Mouse (Mus musculus): ENCODE data around the gene Acot4. TPM values are rescaled to one million over a fixed set of nuclear protein-coding genes. Genes with fewer than 3 reads are reported as not detected.
"Not testable (repeated sequence)": the region's sequence is repeated elsewhere in the genome, so short reads cannot be mapped to it uniquely, and the experiment has no call there.

The Acot4 gene
- polyA plus RNA-seq, 1 experiment from 2014 or later: 0.18 TPM

GRCm38 (mm10) chr12:84077371-84077990 is 39.3 kb downstream of the Acot4 start:
- no peak overlapping the region for H3K27ac ChIP-seq (replicated peaks; ENCODE audit: low read depth, low read length)
- no peak overlapping the region for H3K4me3 ChIP-seq (replicated peaks; ENCODE audit: low read depth, low read length)
- no peak overlapping the region for H3K4me2 ChIP-seq (ENCODE audit: low read length)
- ATAC-seq (ENCODE audit: low FRiP score, low TSS enrichment) (no peak), DNase-seq (no peak)
- no peaks in the 10 kb centered on the region for H3K27me3 ChIP-seq (ENCODE audit: control insufficient read depth, insufficient read depth, low read length)
- no peaks in the 10 kb centered on the region for H3K4me1 ChIP-seq (ENCODE audit: control insufficient read depth, insufficient read depth, low read length)
- H3K9me3 ChIP-seq (ENCODE audit: control insufficient read depth, low read length): no peaks in the 10 kb centered on the region
- H3K9ac ChIP-seq (replicated peaks; ENCODE audit: low read length): no peak overlapping the region
- WGBS: 87% methylated on average over 4 of the region's 4 CpGs
- H3K36me3 ChIP-seq (ENCODE audit: control insufficient read depth, insufficient read depth, low read length): no peaks in the 10 kb centered on the region

GRCm38 (mm10) chr12:84083842-84084241 is 45.7 kb downstream of the Acot4 start:
- no peak overlapping the region for H3K4me2 ChIP-seq (ENCODE audit: low read length)
- WGBS: 90% methylated on average over 2 of the region's 2 CpGs
- no peak for DNase-seq

GRCm38 (mm10) chr12:84084581-84084980 is 46.4 kb downstream of the Acot4 start:
- no peak for DNase-seq
- 91% methylated on average over 4 of the region's 4 CpGs for WGBS
- no peak overlapping the region for H3K4me2 ChIP-seq (ENCODE audit: low read length)
- H3K4me3 ChIP-seq (replicated peaks; ENCODE audit: low read depth, low read length): no peak overlapping the region
- H3K27me3 ChIP-seq (ENCODE audit: control insufficient read depth, insufficient read depth, low read length): no peaks in the 10 kb centered on the region
- no peaks in the 10 kb centered on the region for H3K36me3 ChIP-seq (ENCODE audit: control insufficient read depth, insufficient read depth, low read length)
- no peaks in the 10 kb centered on the region for H3K4me1 ChIP-seq (ENCODE audit: control insufficient read depth, insufficient read depth, low read length)
- peaks cover 4% of the 10 kb centered on the region; the same call in 1 of the 2 replicates for H3K9me3 ChIP-seq (ENCODE audit: control insufficient read depth, low read length)
- no peak for ATAC-seq (ENCODE audit: low FRiP score, low TSS enrichment)
- H3K27ac ChIP-seq (replicated peaks; ENCODE audit: low read depth, low read length): no peak overlapping the region
- no peak overlapping the region for H3K9ac ChIP-seq (replicated peaks; ENCODE audit: low read length)

More at GRCm38 (mm10) chr12:84083842-84084241, 45.7 kb downstream of the Acot4 start:
- Histone ChIP-seq H3K36me3 (ENCODE audit: control insufficient read depth, insufficient read depth, low read length) (no peaks in the 10 kb centered on the region), H3K4me3 (replicated peaks; ENCODE audit: low read depth, low read length) (no peak overlapping the region), H3K9ac (replicated peaks; ENCODE audit: low read length) (no peak overlapping the region), H3K4me1 (ENCODE audit: control insufficient read depth, insufficient read depth, low read length) (no peaks in the 10 kb centered on the region), H3K9me3 (ENCODE audit: control insufficient read depth, low read length) (no peaks in the 10 kb centered on the region), H3K27me3 (ENCODE audit: control insufficient read depth, insufficient read depth, low read length) (no peaks in the 10 kb centered on the region), H3K27ac (replicated peaks; ENCODE audit: low read depth, low read length) (no peak overlapping the region)
- ATAC-seq (ENCODE audit: low FRiP score, low TSS enrichment): no peak

- H3K4me3 ChIP-seq (replicated peaks; ENCODE audit: low read depth, low read length); DNase-seq; H3K4me1 ChIP-seq (ENCODE audit: control insufficient read depth, insufficient read depth, low read length); H3K36me3 ChIP-seq (ENCODE audit: control insufficient read depth, insufficient read depth, low read length); H3K9ac ChIP-seq (replicated peaks; ENCODE audit: low read length); H3K9me3 ChIP-seq (ENCODE audit: control insufficient read depth, low read length); H3K27me3 ChIP-seq (ENCODE audit: control insufficient read depth, insufficient read depth, low read length); H3K27ac ChIP-seq (replicated peaks; ENCODE audit: low read depth, low read length); ATAC-seq (ENCODE audit: low FRiP score, low TSS enrichment); H3K4me2 ChIP-seq (ENCODE audit: low read length): not testable (repeated sequence)
- 88% methylated on average over 5 of the region's 5 CpGs for WGBS
Observed at GRCm38 (mm10) chr12:84094666-84095065, 56.5 kb downstream of the Acot4 start.

Other genes starting within 250 kb of the Acot4 start
- 13.0 and 20.6 TPM in 2 replicates for gene Numb, start 116.4 kb upstream of the Acot4 start, polyA plus RNA-seq (2014; fragmentation: Nextera tagmentation; extraction: Ambion mirVana)
- gene Riox1, start 87.8 kb upstream of the Acot4 start, polyA plus RNA-seq (2014; fragmentation: Nextera tagmentation; extraction: Ambion mirVana): 11.5 and 11.7 TPM in 2 replicates
- not detected in 2 replicates for gene Heatr4, start 53.5 kb upstream of the Acot4 start, polyA plus RNA-seq (2014; fragmentation: Nextera tagmentation; extraction: Ambion mirVana)
- 8.8 and 9.2 TPM in 2 replicates for gene Acot2, start 50.5 kb upstream of the Acot4 start, polyA plus RNA-seq (2014; fragmentation: Nextera tagmentation; extraction: Ambion mirVana)
- 98.3 and 108 TPM in 2 replicates for gene Acot1, start 28.9 kb upstream of the Acot4 start, polyA plus RNA-seq (2014; fragmentation: Nextera tagmentation; extraction: Ambion mirVana)
- not detected in 2 replicates for gene Gm49366, start 556 bp downstream of the Acot4 start, polyA plus RNA-seq (2014; fragmentation: Nextera tagmentation; extraction: Ambion mirVana)
- gene Acot3, start 13.8 kb downstream of the Acot4 start, polyA plus RNA-seq (2014; fragmentation: Nextera tagmentation; extraction: Ambion mirVana): 0.88 and 1.2 TPM in 2 replicates
- not detected in 2 replicates for gene Acot5, start 30.9 kb downstream of the Acot4 start, polyA plus RNA-seq (2014; fragmentation: Nextera tagmentation; extraction: Ambion mirVana)
- gene Acot6, start 62.3 kb downstream of the Acot4 start, polyA plus RNA-seq (2014; fragmentation: Nextera tagmentation; extraction: Ambion mirVana): 1.5 and 1.9 TPM in 2 replicates
- 7.0 and 7.8 TPM in 2 replicates for gene Dnal1, start 76.0 kb downstream of the Acot4 start, polyA plus RNA-seq (2014; fragmentation: Nextera tagmentation; extraction: Ambion mirVana)
- gene Pnma1, start 110.1 kb downstream of the Acot4 start, polyA plus RNA-seq (2014; fragmentation: Nextera tagmentation; extraction: Ambion mirVana): 5.4 and 6.2 TPM in 2 replicates
- 2.7 and 4.3 TPM in 2 replicates for gene Elmsan1, start 180.5 kb downstream of the Acot4 start, polyA plus RNA-seq (2014; fragmentation: Nextera tagmentation; extraction: Ambion mirVana)
- gene Ptgr2, start 246.9 kb downstream of the Acot4 start, polyA plus RNA-seq (2014; fragmentation: Nextera tagmentation; extraction: Ambion mirVana): 14.0 and 14.4 TPM in 2 replicates

Measured in midbrain, embryonic 14.5 days (tissue).